Mouse (Mus musculus) olfactory bulb, adult 2 months (tissue): ENCODE data around the gene Man1c1.

Source experiments
- CTCF ChIP-seq: fragments of 200-500 bp; IDR thresholded peaks from 2 replicates; pipeline ENCODE4 v1.5.1; 2012; ENCODE audit warnings: low read depth, mild to moderate bottlenecking, low read length, moderate library complexity; ENCODE audit not compliant: insufficient read depth
- POLR2A ChIP-seq: fragments of 200-500 bp; IDR thresholded peaks from 2 replicates; pipeline ENCODE4 v1.6.1; 2012; ENCODE audit warnings: mild to moderate bottlenecking, low read depth, low read length, moderate library complexity; ENCODE audit not compliant: insufficient read depth

GRCm38 (mm10) chr4:134511730-134512129 lies 192.4 kb downstream of the Man1c1 start:
- TF ChIP-seq CTCF (no peak), POLR2A (no peak)
